Mouse (Mus musculus) CH12.LX (cell line): ENCODE results near the gene Ebf3.

Experiments
- CHD1 ChIP-seq: IDR thresholded peaks from 2 replicates; pipeline ENCODE4 v1.6.1; 2012; ENCODE audit warnings: low read depth, low read length, improper control_type of control experiment, inconsistent platforms
- CTCF ChIP-seq, 2 experiments: IDR thresholded peaks in 1 of 2; conservative IDR thresholded peaks in 1 of 2; 2 replicates each; pipeline ENCODE4 v1.5.1; 2011 to 2012; ENCODE audit warnings: low read depth in 2 of 2, low read length in 2 of 2, improper control_type of control experiment in 1 of 2, inconsistent platforms in 1 of 2, mild to moderate bottlenecking in 1 of 2, moderate library complexity in 1 of 2
- EP300 ChIP-seq: IDR thresholded peaks from 2 replicates; pipeline ENCODE4 v1.6.1; 2011; ENCODE audit warnings: low read length, improper control_type of control experiment
- MAX ChIP-seq: IDR thresholded peaks from 2 replicates; pipeline ENCODE4 v1.6.1; 2011; ENCODE audit warnings: low read length, improper control_type of control experiment
- POLR2A ChIP-seq: IDR thresholded peaks from 2 replicates; pipeline ENCODE4 v1.6.1; 2011; ENCODE audit warnings: low read depth, mild to moderate bottlenecking, improper control_type of control experiment, low read length
- RAD21 ChIP-seq: IDR thresholded peaks from 2 replicates; pipeline ENCODE4 v1.6.1; 2011; ENCODE audit warnings: low read depth, mild to moderate bottlenecking, low read length, improper control_type of control experiment, moderate library complexity
- TCF12 ChIP-seq: IDR thresholded peaks from 2 replicates; pipeline ENCODE4 v1.6.1; 2014; ENCODE audit warnings: low read depth, mild to moderate bottlenecking, inconsistent platforms, low read length, improper control_type of control experiment
- UBTF ChIP-seq: IDR thresholded peaks from 2 replicates; pipeline ENCODE4 v1.6.1; 2012; ENCODE audit warnings: low read depth, mild to moderate bottlenecking, inconsistent platforms, low read length, improper control_type of control experiment, moderate library complexity
- USF1 ChIP-seq: IDR thresholded peaks from 2 replicates; pipeline ENCODE4 v1.6.1; 2014; ENCODE audit warnings: low read depth, mild to moderate bottlenecking, inconsistent platforms, low read length, improper control_type of control experiment
- USF2 ChIP-seq: conservative IDR thresholded peaks from 2 replicates; pipeline ENCODE4 v1.6.1; 2011; ENCODE audit warnings: low read depth, low read length, improper control_type of control experiment

DNA sequence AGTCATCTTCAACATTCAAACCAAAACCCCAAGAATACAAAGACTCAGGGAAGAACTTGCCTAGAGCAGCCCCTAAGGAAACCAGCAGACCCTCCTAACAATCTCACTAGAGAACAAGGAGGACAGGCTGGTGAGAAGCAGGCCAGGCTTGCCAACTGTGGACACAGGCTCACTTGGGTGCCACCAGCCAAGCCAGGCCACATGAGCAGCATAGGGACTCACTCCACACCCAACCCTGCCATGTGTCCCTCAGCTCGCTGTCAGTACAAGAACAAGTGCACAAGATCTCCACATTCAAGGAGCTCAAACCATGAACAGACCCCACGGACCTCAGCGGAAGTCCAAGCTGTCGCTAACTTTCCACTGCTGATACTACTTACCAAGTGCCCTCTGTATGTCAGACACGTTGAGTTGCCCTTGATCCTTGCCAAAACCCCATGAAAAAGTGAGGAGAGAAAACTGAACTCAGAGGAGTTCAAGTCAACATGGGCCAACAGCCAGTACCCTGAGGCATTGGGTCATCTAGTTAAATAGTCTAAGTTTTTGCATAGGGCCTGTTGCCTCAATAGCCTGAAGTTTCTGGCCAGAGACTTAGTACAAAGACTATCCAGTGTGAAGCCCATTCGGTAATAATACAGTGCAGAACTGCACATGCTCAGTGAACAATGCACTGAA is 91.3 kb downstream of the Ebf3 start:
- no peak for TF ChIP-seq MAX
- TF ChIP-seq USF1: no peak
- no peak for TF ChIP-seq TCF12
- no peak for TF ChIP-seq RAD21
- TF ChIP-seq POLR2A: no peak
- TF ChIP-seq USF2: no peak
- no peak for TF ChIP-seq CTCF (conservative IDR thresholded peaks at IDR 0.05 in 1 of 2, IDR thresholded peaks at IDR 0.05 in 1 of 2; ENCODE audit: low read depth in 2 of 2, low read length in 2 of 2)
- no peak for TF ChIP-seq EP300
- no peak for TF ChIP-seq UBTF
- no peak for TF ChIP-seq CHD1
